Mouse (Mus musculus): ENCODE measurements around the gene Fam184a.

GRCm38 (mm10) chr10:53694757-53695156 is 56.2 kb downstream of the Fam184a start:
- TF ChIP-seq CTCF (IDR thresholded peaks at IDR 0.05; ENCODE audit: low read depth, low read length) (no peak), POLR2A (IDR thresholded peaks at IDR 0.05; ENCODE audit: extremely low read depth, insufficient read depth, low read length) (no peak)

All from liver, adult 2 months (tissue).